ENCODE assay signal across 10 mouse cellular contexts in the genomic region with DNA sequence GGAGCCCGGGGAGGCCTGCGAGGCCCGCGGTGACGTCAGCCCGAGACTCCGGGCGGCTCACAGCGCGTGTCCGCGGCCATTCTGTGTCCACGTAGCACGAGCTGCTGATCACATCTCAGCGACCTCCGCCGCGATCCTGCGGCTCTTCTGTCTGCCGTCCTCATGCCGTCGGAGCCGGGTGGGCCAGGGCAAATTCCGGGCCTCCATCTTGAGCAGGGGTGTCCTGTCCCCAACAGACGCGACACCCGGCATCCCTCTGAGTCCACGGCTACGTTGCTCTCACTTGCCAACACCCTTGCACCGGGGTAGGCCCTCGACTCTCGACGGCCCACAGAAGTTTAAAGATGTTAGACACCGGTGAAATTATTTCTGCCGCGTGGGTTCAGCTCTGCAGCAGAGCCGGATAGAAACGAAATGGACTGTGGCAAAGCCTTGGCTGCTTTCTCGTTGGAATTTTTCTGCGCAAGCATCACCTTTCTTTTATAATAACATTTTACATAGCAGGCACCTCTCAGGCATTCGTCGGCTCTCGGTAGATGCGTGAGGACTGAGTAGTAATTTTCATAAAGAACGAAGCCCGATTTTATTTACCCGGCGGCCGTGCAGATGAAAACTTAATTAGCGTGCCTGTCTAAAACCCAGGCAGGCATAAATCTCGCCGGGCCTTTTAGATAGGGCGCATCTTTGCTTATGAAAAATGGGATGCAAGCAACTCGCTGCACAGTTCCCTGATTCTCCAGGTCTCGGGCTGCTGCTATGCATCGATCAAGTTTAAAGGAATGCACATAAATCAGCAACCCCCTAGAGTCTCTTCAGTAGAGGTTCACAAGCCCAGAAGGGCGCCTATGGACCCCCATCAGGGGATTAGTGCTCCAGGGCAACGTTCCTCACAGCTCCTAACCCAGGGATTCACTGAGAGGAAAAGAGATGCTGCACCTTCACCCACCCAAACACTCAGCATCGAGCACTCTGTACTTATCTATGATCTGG. TPM values are rescaled to one million over a fixed set of nuclear protein-coding genes. Genes with fewer than 3 reads are reported as not detected.
A peak's percentile ranks its signal among the peaks of the same experiment; 100 is the strongest.
DNase-seq lines count a peak whose midpoint lies in the region; ATAC-seq and TF ChIP-seq lines count a peak whose summit lies in the region.
"Had no signal": no experiment of that assay in that cellular context is flagged by ENCODE, and none has a peak within 500 bp of the region (broad histone marks: within the 10 kb centered on the region; RNA-seq: fewer than 3 reads in every experiment).

No protein-coding gene starts in this region.

- H3K4me1 ChIP-seq in heart, embryonic 11.5 days (ENCODE audit: control insufficient read depth, insufficient read depth, low read length) = no peaks in the 10 kb centered on the region
- no peaks in the 10 kb centered on the region for H3K4me1 ChIP-seq in embryonic facial prominence, embryonic 14.5 days (ENCODE audit: control insufficient read depth, insufficient read depth, low read length)
- peaks cover 24% of the 10 kb centered on the region for H3K4me1 ChIP-seq in limb, embryonic 14.5 days (ENCODE audit: control insufficient read depth, insufficient read depth, low read length)

- peaks cover 87% of the 10 kb centered on the region for H3K27me3 ChIP-seq in heart, embryonic 11.5 days (ENCODE audit: control insufficient read depth, insufficient read depth, low read length)
- peaks cover 97% of the 10 kb centered on the region for H3K27me3 ChIP-seq in embryonic facial prominence, embryonic 14.5 days (replicated peaks; ENCODE audit: control insufficient read depth, insufficient read depth, low read length)
- peaks cover 4% of the 10 kb centered on the region; the same call in 1 of the 2 replicates for H3K27me3 ChIP-seq in limb, embryonic 14.5 days (ENCODE audit: control insufficient read depth, insufficient read depth, low read length)

- no peak for DNase-seq in heart, postnatal 4 days
- DNase-seq in B cell, adult 2 months = peak; percentile 39 to 51
- DNase-seq in embryonic facial prominence, embryonic 14.5 days (ENCODE audit: low spot score) = no peak
- no peak for DNase-seq in limb, embryonic 14.5 days (ENCODE audit: low spot score)
- DNase-seq in embryo, embryonic 9.5 days (ENCODE audit: extremely low spot score) = no peak
- DNase-seq in thymus, postnatal 14 days = no peak
- DNase-seq in layer of hippocampus, adult 11-12 months (ENCODE audit: low spot score) = no peak
- DNase-seq: gastrocnemius, postnatal 14 days had no signal

- H3K9ac ChIP-seq in heart, embryonic 11.5 days (ENCODE audit: low read depth, low read length) = no peak overlapping the region
- no peak overlapping the region for H3K9ac ChIP-seq in embryonic facial prominence, embryonic 14.5 days (ENCODE audit: low read depth, low read length)
- peak overlapping the region; percentile 92 for H3K9ac ChIP-seq in limb, embryonic 14.5 days (ENCODE audit: low read depth, low read length, severe bottlenecking)
- H3K9ac ChIP-seq: liver, embryonic 14.5 days had no signal

- H3K4me2 ChIP-seq in heart, embryonic 11.5 days = peak overlapping the region; percentile 24
- 0 out of 2 replicates have a peak overlapping the region, but pooled peaks have one; percentile 20 for H3K4me2 ChIP-seq in embryonic facial prominence, embryonic 14.5 days (ENCODE audit: low read depth, low read length)
- peak overlapping the region; percentile 96 for H3K4me2 ChIP-seq in limb, embryonic 14.5 days (replicated peaks; ENCODE audit: low read depth, low read length, severe bottlenecking)

- H3K27ac ChIP-seq in heart, embryonic 11.5 days (ENCODE audit: low read depth, low read length) = no peak overlapping the region
- no peak overlapping the region for H3K27ac ChIP-seq in embryonic facial prominence, embryonic 14.5 days (replicated peaks; ENCODE audit: low read depth, low read length)
- H3K27ac ChIP-seq in limb, embryonic 14.5 days (replicated peaks; ENCODE audit: low read depth, low read length) = peak overlapping the region; percentile 96
- H3K27ac ChIP-seq: liver, embryonic 14.5 days had no signal

- WGBS in heart, embryonic 11.5 days (ENCODE audit: insufficient replicate concordance) = 1% methylated on average over 59 of the region's 59 CpGs
- under 1% methylated on average over 53 of the region's 59 CpGs for WGBS in embryonic facial prominence, embryonic 14.5 days
- 1% methylated on average over 59 of the region's 59 CpGs for WGBS in limb, embryonic 14.5 days

- no peak for ATAC-seq in heart, embryonic 11.5 days (replicated peaks; ENCODE audit: insufficient number of reproducible peaks, low FRiP score, low TSS enrichment)
- ATAC-seq in embryonic facial prominence, embryonic 14.5 days (ENCODE audit: low read depth) = no peak
- ATAC-seq in limb, embryonic 14.5 days (ENCODE audit: low FRiP score, low read depth) = peak; percentile 8; the same call in 1 of the 2 replicates

- 0 out of 2 replicates have a peak, but pooled peaks have one; percentile 11 for TF ChIP-seq POLR2A in limb, embryonic 14.5 days (IDR thresholded peaks at IDR 0.05; ENCODE audit: borderline replicate concordance, extremely low read depth, insufficient read depth, insufficient read length)

- no peaks in the 10 kb centered on the region for H3K36me3 ChIP-seq in heart, embryonic 11.5 days (ENCODE audit: control insufficient read depth, insufficient read depth, low read length)
- no peaks in the 10 kb centered on the region for H3K36me3 ChIP-seq in embryonic facial prominence, embryonic 14.5 days (ENCODE audit: control insufficient read depth, insufficient read depth, low read length)
- H3K36me3 ChIP-seq in limb, embryonic 14.5 days (ENCODE audit: control insufficient read depth, insufficient read depth, low read length) = peaks cover 46% of the 10 kb centered on the region

- no peaks in the 10 kb centered on the region for H3K9me3 ChIP-seq in heart, embryonic 11.5 days (replicated peaks; ENCODE audit: control insufficient read depth, low read length)
- no peaks in the 10 kb centered on the region for H3K9me3 ChIP-seq in embryonic facial prominence, embryonic 14.5 days (ENCODE audit: control insufficient read depth, low read length)
- H3K9me3 ChIP-seq in limb, embryonic 14.5 days (ENCODE audit: control insufficient read depth, low read length) = no peaks in the 10 kb centered on the region

- 0 out of 2 replicates have a peak overlapping the region, but pooled peaks have one; percentile 2 for H3K4me3 ChIP-seq in heart, embryonic 11.5 days (ENCODE audit: low read depth, low read length)
- peak overlapping the region; percentile 20 for H3K4me3 ChIP-seq in embryonic facial prominence, embryonic 14.5 days (ENCODE audit: low read depth, low read length)
- H3K4me3 ChIP-seq in limb, embryonic 14.5 days (replicated peaks; ENCODE audit: low read length) = peak overlapping the region; percentile 76

RNA-seq across cellular contexts. Expression of a gene that starts 6.9 kb away (rescaled TPM):
- polyA plus RNA-seq in heart, embryonic 11.5 days (2014; fragmentation: Nextera tagmentation; extraction: Ambion mirVana) = 0.20 TPM in 1 of 2 replicates, not detected in the other
- total RNA-seq in heart, postnatal 4 days (2021) = not detected
- not detected in 2 replicates for polyA plus RNA-seq in embryonic facial prominence, embryonic 14.5 days (2014; fragmentation: Nextera tagmentation; extraction: Ambion mirVana)
- 26.0 and 37.6 TPM in 2 replicates for polyA plus RNA-seq in limb, embryonic 14.5 days (2012; rRNA removed)
- polyA plus RNA-seq in limb, embryonic 14.5 days (2014; fragmentation: Nextera tagmentation; extraction: Ambion mirVana) = 16.0 and 24.1 TPM in 2 replicates

RNA-seq across cellular contexts. Expression of a gene that starts 8.2 kb away (rescaled TPM):
- polyA plus RNA-seq in heart, embryonic 11.5 days (2014; fragmentation: Nextera tagmentation; extraction: Ambion mirVana) = not detected in 2 replicates
- total RNA-seq in heart, postnatal 4 days (2021) = not detected
- 0.13 TPM in 1 of 2 replicates, not detected in the other for polyA plus RNA-seq in embryonic facial prominence, embryonic 14.5 days (2014; fragmentation: Nextera tagmentation; extraction: Ambion mirVana)
- 32.6 and 41.2 TPM in 2 replicates for polyA plus RNA-seq in limb, embryonic 14.5 days (2012; rRNA removed)
- 31.1 and 39.0 TPM in 2 replicates for polyA plus RNA-seq in limb, embryonic 14.5 days (2014; fragmentation: Nextera tagmentation; extraction: Ambion mirVana)
- polyA plus RNA-seq: liver, embryonic 14.5 days had no signal

RNA-seq across cellular contexts. Expression of a gene that starts 13.2 kb away (rescaled TPM):
- polyA plus RNA-seq in heart, embryonic 11.5 days (2014; fragmentation: Nextera tagmentation; extraction: Ambion mirVana) = 0.20 and 0.97 TPM in 2 replicates
- total RNA-seq in heart, postnatal 4 days (2021) = not detected
- polyA plus RNA-seq in embryonic facial prominence, embryonic 14.5 days (2014; fragmentation: Nextera tagmentation; extraction: Ambion mirVana) = 1.9 TPM in 1 of 2 replicates, not detected in the other
- polyA plus RNA-seq in limb, embryonic 14.5 days (2012; rRNA removed) = 111 and 136 TPM in 2 replicates
- polyA plus RNA-seq in limb, embryonic 14.5 days (2014; fragmentation: Nextera tagmentation; extraction: Ambion mirVana) = 117 and 149 TPM in 2 replicates

RNA-seq across cellular contexts. Expression of a gene that starts 22.9 kb away (rescaled TPM):
- polyA plus RNA-seq in heart, embryonic 11.5 days (2014; fragmentation: Nextera tagmentation; extraction: Ambion mirVana) = 0.13 and 0.29 TPM in 2 replicates
- not detected for total RNA-seq in heart, postnatal 4 days (2021)
- 0.33 and 2.3 TPM in 2 replicates for polyA plus RNA-seq in embryonic facial prominence, embryonic 14.5 days (2014; fragmentation: Nextera tagmentation; extraction: Ambion mirVana)
- polyA plus RNA-seq in limb, embryonic 14.5 days (2012; rRNA removed) = 107 and 134 TPM in 2 replicates
- 39.0 and 45.2 TPM in 2 replicates for polyA plus RNA-seq in limb, embryonic 14.5 days (2014; fragmentation: Nextera tagmentation; extraction: Ambion mirVana)

RNA-seq across cellular contexts. Expression of a gene that starts 32.2 kb away (rescaled TPM):
- polyA plus RNA-seq in heart, embryonic 11.5 days (2014; fragmentation: Nextera tagmentation; extraction: Ambion mirVana) = 0.49 TPM in 2 replicates
- under 1 TPM in 1 of 2 experiments, not detected in 1; 0.20 TPM for total RNA-seq in heart, postnatal 4 days (2021)
- 0.21 and 1.4 TPM in 2 replicates for polyA plus RNA-seq in embryonic facial prominence, embryonic 14.5 days (2014; fragmentation: Nextera tagmentation; extraction: Ambion mirVana)
- 15.8 and 17.0 TPM in 2 replicates for polyA plus RNA-seq in limb, embryonic 14.5 days (2012; rRNA removed)
- 8.9 and 10.1 TPM in 2 replicates for polyA plus RNA-seq in limb, embryonic 14.5 days (2014; fragmentation: Nextera tagmentation; extraction: Ambion mirVana)

Comparison
In these comparisons a context has a peak if more than half of its experiments do, and no peak if none do; other contexts are left out.
1. H3K4me2 ChIP-seq: peak in every context shown above with its lines; median percentile 96 in limb, embryonic 14.5 days; 24 in heart, embryonic 11.5 days; 20 in embryonic facial prominence, embryonic 14.5 days.
2. H3K4me3 ChIP-seq: peak in every context shown above with its lines; median percentile 76 in limb, embryonic 14.5 days; 20 in embryonic facial prominence, embryonic 14.5 days; 2 in heart, embryonic 11.5 days.
3. DNase-seq: peak in B cell, adult 2 months (2 of 2); none in heart, postnatal 4 days (single experiment), embryonic facial prominence, embryonic 14.5 days (single experiment), limb, embryonic 14.5 days (single experiment), embryo, embryonic 9.5 days (single experiment), thymus, postnatal 14 days (single experiment) and layer of hippocampus, adult 11-12 months (single experiment).
4. RNA of a gene that starts 6.9 kb away (polyA plus RNA-seq): 16.0 to 37.6 TPM in limb, embryonic 14.5 days; 0.20 TPM in heart, embryonic 11.5 days and not detected in embryonic facial prominence, embryonic 14.5 days; every median in the first group is over 10 times any median in the second.
5. RNA of a gene that starts 8.2 kb away (polyA plus RNA-seq): 31.1 to 41.2 TPM in limb, embryonic 14.5 days; not detected in heart, embryonic 11.5 days and 0.13 TPM in embryonic facial prominence, embryonic 14.5 days; every median in the first group is over 10 times any median in the second.
6. RNA of a gene that starts 13.2 kb away (polyA plus RNA-seq): 111 to 149 TPM in limb, embryonic 14.5 days; 0.20 to 0.97 TPM in heart, embryonic 11.5 days and 1.9 TPM in embryonic facial prominence, embryonic 14.5 days; every median in the first group is over 10 times any median in the second.